In the genomic region with DNA sequence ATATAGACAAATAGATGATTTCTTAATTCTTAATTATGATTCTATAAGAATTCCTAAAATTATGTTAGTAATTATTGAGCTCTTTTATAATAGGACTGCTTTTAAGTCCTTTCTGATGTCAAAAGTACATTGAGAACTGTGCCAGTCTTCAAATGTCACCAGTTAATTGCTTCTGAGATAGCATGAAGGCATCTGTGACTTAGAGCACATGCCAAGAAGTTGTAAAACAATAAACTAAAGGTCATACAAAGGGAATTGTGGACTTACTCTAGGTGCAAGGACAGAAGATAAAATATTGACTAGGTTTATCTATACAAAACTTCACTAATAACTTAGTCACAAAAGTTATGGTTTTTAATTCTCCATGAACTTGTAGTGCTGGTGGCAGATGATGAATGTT, we compare ENCODE assay signal across 38 mouse cellular contexts. TPM values are rescaled to one million over a fixed set of nuclear protein-coding genes. Genes with fewer than 3 reads are reported as not detected.
"Had no signal": no experiment of that assay in that cellular context is flagged by ENCODE, and none has a peak within 500 bp of the region (broad histone marks: within the 10 kb centered on the region; RNA-seq: fewer than 3 reads in every experiment).

No protein-coding gene starts in this region.

- DNase-seq: heart, adult 2 months; heart, postnatal 10 days; heart, postnatal 14 days; heart, postnatal 36 days; heart, postnatal 4 days; kidney, adult 11 months; kidney, adult 18-20 months; kidney, adult 2 months; kidney, adult 8-10 months; kidney, adult 9 months; kidney, postnatal 10 days; kidney, postnatal 14 days; kidney, postnatal 36 days; kidney, postnatal 4 days; layer of hippocampus, adult 9-11 months; layer of hippocampus, postnatal 36 days had no signal

- H3K4me1 ChIP-seq: heart, embryonic 12.5 days; heart, embryonic 15.5 days; hindbrain, embryonic 12.5 days; hindbrain, embryonic 13.5 days; hindbrain, embryonic 15.5 days had no signal

- H3K4me2 ChIP-seq: heart, embryonic 11.5 days; heart, embryonic 12.5 days; heart, embryonic 13.5 days; heart, embryonic 15.5 days; hindbrain, embryonic 12.5 days; hindbrain, embryonic 13.5 days; hindbrain, embryonic 14.5 days; hindbrain, embryonic 15.5 days; kidney, embryonic 15.5 days had no signal

- H3K27ac ChIP-seq: heart, adult 2 months; heart, embryonic 10.5 days; heart, embryonic 13.5 days; heart, embryonic 15.5 days; hindbrain, embryonic 10.5 days; hindbrain, embryonic 12.5 days; hindbrain, embryonic 13.5 days; hindbrain, embryonic 14.5 days; hindbrain, embryonic 15.5 days; hindbrain, postnatal 0 days; kidney, embryonic 15.5 days; kidney, postnatal 0 days; layer of hippocampus, adult 2 months; left cerebral cortex, adult 2 months had no signal

- H3K4me3 ChIP-seq: heart, adult 2 months; heart, embryonic 10.5 days; heart, embryonic 12.5 days; heart, embryonic 13.5 days; heart, embryonic 15.5 days; hindbrain, embryonic 10.5 days; hindbrain, embryonic 12.5 days; hindbrain, embryonic 13.5 days; hindbrain, embryonic 15.5 days; kidney, embryonic 15.5 days; layer of hippocampus, adult 2 months; left cerebral cortex, adult 2 months had no signal

- ATAC-seq: hindbrain, embryonic 16.5 days; hindbrain, postnatal 0 days; inflammation-experienced regulatory T-cells, adult 6 months had no signal

- H3K27me3 ChIP-seq: heart, embryonic 12.5 days; heart, embryonic 13.5 days; heart, embryonic 15.5 days; hindbrain, embryonic 12.5 days; hindbrain, embryonic 13.5 days; hindbrain, embryonic 15.5 days; kidney, embryonic 15.5 days had no signal

- H3K9ac ChIP-seq: heart, embryonic 12.5 days; heart, embryonic 13.5 days; heart, embryonic 15.5 days; hindbrain, embryonic 12.5 days; hindbrain, embryonic 13.5 days; hindbrain, embryonic 14.5 days; hindbrain, embryonic 15.5 days; kidney, embryonic 15.5 days had no signal

- H3K36me3 ChIP-seq: heart, embryonic 10.5 days; heart, embryonic 12.5 days; heart, embryonic 13.5 days; heart, embryonic 15.5 days; hindbrain, embryonic 10.5 days; hindbrain, embryonic 12.5 days; hindbrain, embryonic 13.5 days; hindbrain, embryonic 15.5 days; kidney, embryonic 15.5 days had no signal

- H3K9me3 ChIP-seq: heart, embryonic 10.5 days; heart, embryonic 12.5 days; heart, embryonic 13.5 days; heart, embryonic 15.5 days; hindbrain, embryonic 10.5 days; hindbrain, embryonic 12.5 days; hindbrain, embryonic 13.5 days; hindbrain, embryonic 15.5 days; kidney, embryonic 15.5 days had no signal

RNA-seq across cellular contexts. Expression of gene D130043K22Rik, which starts 14.2 kb away (rescaled TPM):
- total RNA-seq: heart, adult 8-10 months; heart, postnatal 10 days; heart, postnatal 14 days; heart, postnatal 25 days; heart, postnatal 36 days; hematopoietic stem cell, adult 5-6 weeks had no signal
- polyA plus RNA-seq: heart, embryonic 11.5 days; heart, embryonic 16.5 days; heart, postnatal 0 days had no signal
